Mouse (Mus musculus) midbrain, embryonic 11.5 days (tissue): ENCODE measurements around the gene Peak1. TPM values are rescaled to one million over a fixed set of nuclear protein-coding genes. Genes with fewer than 3 reads are reported as not detected.

ENCODE experiments used
- ATAC-seq: fragments of 200-750 bp; cut with Nextera tagmentation; 2 replicates; pipeline ENCODE4 v1.8.0; 2017; ENCODE audit warnings: moderate TSS enrichment, moderate library complexity; ENCODE audit not compliant: low FRiP score
- DNase-seq: peaks from one replicate; pipeline ENCODE4 v3.0.0; 2015; ENCODE audit warnings: low spot score; ENCODE audit errors: missing footprints
- H3K27ac ChIP-seq: fragments of 300-500 bp; sonication (generic); 2 replicates; pipeline ENCODE4 v1.5.1; 2014; ENCODE audit warnings: low read depth, low read length
- H3K27me3 ChIP-seq: fragments of 300-500 bp; sonication (generic); 2 replicates; pipeline ENCODE4 v1.6.1; 2014; ENCODE audit warnings: mild to moderate bottlenecking, low read length, moderate library complexity, mixed read lengths; ENCODE audit not compliant: control insufficient read depth, insufficient read depth
- H3K36me3 ChIP-seq: fragments of 300-500 bp; sonication (generic); 2 replicates; pipeline ENCODE4 v1.6.1; 2014; ENCODE audit warnings: mild to moderate bottlenecking, low read length, moderate library complexity, mixed read lengths; ENCODE audit not compliant: control insufficient read depth, insufficient read depth
- H3K4me1 ChIP-seq: fragments of 300-500 bp; sonication (generic); 2 replicates; pipeline ENCODE4 v1.6.1; 2014; ENCODE audit warnings: low read length; ENCODE audit not compliant: control insufficient read depth, insufficient read depth
- H3K4me2 ChIP-seq: fragments of 300-500 bp; sonication (generic); 2 replicates; pipeline ENCODE4 v1.6.1; 2014; ENCODE audit warnings: mild to moderate bottlenecking, moderate library complexity
- H3K4me3 ChIP-seq: fragments of 300-500 bp; sonication (generic); 2 replicates; pipeline ENCODE4 v1.5.1; 2014; ENCODE audit warnings: low read depth, low read length
- H3K9ac ChIP-seq: fragments of 300-500 bp; sonication (generic); 2 replicates; pipeline ENCODE4 v1.6.1; 2014; ENCODE audit warnings: low read length
- H3K9me3 ChIP-seq: fragments of 300-500 bp; sonication (generic); 2 replicates; pipeline ENCODE4 v1.6.1; 2016; ENCODE audit warnings: low read length; ENCODE audit not compliant: control insufficient read depth
- WGBS: fragments of 180-500 bp; shearing (Covaris S2); extraction: QIAGEN DNeasy Blood & Tissue Kit; methylation state at CpG from one replicate; pipeline ENCODE4 v1.1.7; 2014; 5-methylcytosine and 5-hydroxymethylcytosine counted together
- polyA plus RNA-seq: library from polyadenylated mRNA; unstranded; fragments of >200 nt; fragmentation: Nextera tagmentation; extraction: Ambion mirVana; gene quantifications from 2 replicates; pipeline ENCODE4 v1.2.1, GENCODE M21; 2014

Gene Peak1
- polyA plus RNA-seq, 1 experiment from 2014 or later: 4.4 TPM

- H3K27me3 ChIP-seq: no peaks in the 10 kb centered on the region
- peak; percentile 65 for DNase-seq
- no peak overlapping the region for H3K4me3 ChIP-seq
- no peak overlapping the region for H3K27ac ChIP-seq
- no peaks in the 10 kb centered on the region for H3K36me3 ChIP-seq
- 83% methylated on average over 6 of the region's 6 CpGs for WGBS
- no peak overlapping the region for H3K4me2 ChIP-seq
- no peak overlapping the region for H3K9ac ChIP-seq
- peaks cover 5% of the 10 kb centered on the region for H3K9me3 ChIP-seq
- ATAC-seq: no peak
- no peaks in the 10 kb centered on the region for H3K4me1 ChIP-seq
These were observed 162.0 kb downstream of the Peak1 start for GRCm38 (mm10) chr9:56255676-56256432.

- whole genome bisulfite sequencing: 90% methylated on average over 8 of the region's 8 CpGs
- Histone ChIP-seq H3K27ac (no peak overlapping the region), H3K9me3 (no peaks in the 10 kb centered on the region), H3K36me3 (no peaks in the 10 kb centered on the region), H3K9ac (no peak overlapping the region), H3K4me3 (no peak overlapping the region), H3K4me1 (no peaks in the 10 kb centered on the region), H3K4me2 (no peak overlapping the region), H3K27me3 (no peaks in the 10 kb centered on the region)
- DNase-seq (no peak), ATAC-seq (no peak)
These were observed 173.5 kb downstream of the Peak1 start for GRCm38 (mm10) chr9:56244336-56244735.

DNA sequence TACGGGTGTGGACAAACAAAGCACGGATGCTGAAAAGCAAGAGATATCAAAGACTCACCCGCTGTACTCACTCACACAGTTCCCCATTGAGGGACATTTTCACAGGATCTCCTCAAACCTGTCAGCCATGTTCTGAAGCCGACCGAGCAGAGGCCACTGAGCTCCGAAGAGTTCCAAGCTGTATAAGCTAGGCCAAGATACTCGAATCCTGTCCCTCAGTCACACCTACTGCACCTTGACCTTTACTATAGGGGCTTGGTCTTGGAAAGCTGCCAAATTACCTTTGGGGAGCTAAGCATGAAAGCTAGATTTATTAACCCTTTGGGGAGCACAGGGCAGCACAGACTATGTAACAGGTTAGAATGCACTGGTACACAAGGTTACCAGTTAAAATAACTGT lies 174.0 kb downstream of the Peak1 start:
- Histone ChIP-seq H3K27ac (no peak overlapping the region), H3K36me3 (no peaks in the 10 kb centered on the region), H3K9ac (no peak overlapping the region), H3K4me2 (no peak overlapping the region), H3K4me3 (no peak overlapping the region), H3K4me1 (no peaks in the 10 kb centered on the region), H3K27me3 (no peaks in the 10 kb centered on the region), H3K9me3 (no peaks in the 10 kb centered on the region)
- 92% methylated on average over 7 of the region's 7 CpGs for WGBS
- ATAC-seq: no peak
- DNase-seq: no peak

- Histone ChIP-seq H3K9ac (no peak overlapping the region), H3K4me3 (no peak overlapping the region), H3K36me3 (no peaks in the 10 kb centered on the region), H3K9me3 (no peaks in the 10 kb centered on the region), H3K4me1 (no peaks in the 10 kb centered on the region), H3K27me3 (no peaks in the 10 kb centered on the region), H3K27ac (no peak overlapping the region), H3K4me2 (no peak overlapping the region)
- WGBS: 76% methylated on average over 3 of the region's 3 CpGs
- no peak for ATAC-seq
- DNase-seq: no peak
These were observed 175.2 kb downstream of the Peak1 start for GRCm38 (mm10) chr9:56242686-56243085.

DNA sequence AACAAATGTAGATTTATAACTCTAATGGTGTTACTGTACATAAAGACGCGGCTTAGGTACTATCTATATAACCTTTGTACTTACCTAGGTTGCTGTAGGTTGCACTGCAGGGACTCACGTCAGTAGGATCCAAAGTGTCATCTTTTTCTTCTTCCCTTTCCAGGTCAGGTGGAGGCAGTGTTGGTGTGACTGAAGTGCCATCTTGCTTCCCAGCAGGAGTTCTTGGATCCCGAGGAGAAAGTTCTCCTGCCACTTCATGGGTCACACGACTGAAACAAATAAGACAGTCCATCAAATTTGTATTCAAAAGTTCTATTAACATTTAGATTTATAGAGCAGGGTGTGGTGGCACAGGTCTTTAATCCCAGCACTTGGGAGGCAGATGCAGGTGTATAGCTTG lies 176.8 kb downstream of the Peak1 start:
- H3K4me1 ChIP-seq: no peaks in the 10 kb centered on the region
- WGBS: 85% methylated on average over 5 of the region's 5 CpGs
- H3K9ac ChIP-seq: no peak overlapping the region
- no peaks in the 10 kb centered on the region for H3K36me3 ChIP-seq
- H3K9me3 ChIP-seq: no peaks in the 10 kb centered on the region
- no peak overlapping the region for H3K27ac ChIP-seq
- DNase-seq: no peak
- no peak overlapping the region for H3K4me3 ChIP-seq
- no peak overlapping the region for H3K4me2 ChIP-seq
- no peak for ATAC-seq
- H3K27me3 ChIP-seq: no peaks in the 10 kb centered on the region

DNA sequence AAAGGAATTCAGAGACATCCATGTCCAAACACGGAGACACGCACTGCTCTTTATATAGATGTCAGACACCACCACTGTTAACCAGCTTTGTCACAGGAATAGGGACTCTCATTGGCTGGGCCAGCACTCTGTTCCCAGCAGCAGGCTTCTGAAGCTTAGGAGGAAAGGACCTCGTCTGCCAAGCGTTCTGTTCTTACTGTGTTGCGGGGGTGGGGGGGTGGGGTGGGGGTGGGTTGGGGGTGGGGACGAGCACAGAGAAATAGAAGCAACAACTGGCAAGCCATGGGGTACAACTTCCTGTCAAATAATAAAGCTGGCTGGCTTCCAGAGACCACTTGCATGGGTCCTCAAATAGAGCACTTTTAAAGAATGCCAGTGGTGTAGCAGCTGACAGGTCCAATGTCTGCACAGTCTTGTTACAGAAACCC lies 182.0 kb downstream of the Peak1 start:
- no peaks in the 10 kb centered on the region for H3K27me3 ChIP-seq
- ATAC-seq (no peak), DNase-seq (peak; percentile 75)
- H3K36me3 ChIP-seq: no peaks in the 10 kb centered on the region
- H3K4me2 ChIP-seq: no peak overlapping the region
- H3K9me3 ChIP-seq: no peaks in the 10 kb centered on the region
- H3K27ac ChIP-seq: no peak overlapping the region
- H3K4me3 ChIP-seq: no peak overlapping the region
- 44% methylated on average over 6 of the region's 6 CpGs for WGBS
- no peak overlapping the region for H3K9ac ChIP-seq
- no peaks in the 10 kb centered on the region for H3K4me1 ChIP-seq

DNA sequence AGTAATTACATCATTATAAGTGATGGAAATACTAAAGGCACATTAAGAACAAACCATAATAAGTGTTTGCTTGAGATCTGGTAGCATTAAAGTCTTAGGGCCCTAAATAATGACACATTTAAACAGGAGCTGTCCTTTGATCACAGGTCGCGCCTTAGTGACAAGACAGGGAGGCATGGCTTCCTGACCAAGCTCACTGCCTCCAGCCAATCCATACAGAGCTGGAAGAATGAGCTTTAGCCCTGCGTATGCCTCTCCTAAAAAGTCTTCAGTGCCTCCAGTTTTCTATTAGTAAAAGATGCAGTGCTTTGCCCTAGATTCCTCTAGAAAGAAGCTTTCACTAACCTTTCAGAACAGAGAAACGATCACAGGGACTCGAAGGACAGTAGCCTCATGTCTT lies 182.6 kb downstream of the Peak1 start:
- H3K4me2 ChIP-seq: no peak overlapping the region
- no peaks in the 10 kb centered on the region for H3K4me1 ChIP-seq
- H3K4me3 ChIP-seq: no peak overlapping the region
- H3K27ac ChIP-seq: no peak overlapping the region
- WGBS: 71% methylated on average over 5 of the region's 5 CpGs
- no peaks in the 10 kb centered on the region for H3K9me3 ChIP-seq
- ATAC-seq (no peak), DNase-seq (peak; percentile 60)
- no peaks in the 10 kb centered on the region for H3K27me3 ChIP-seq
- no peak overlapping the region for H3K9ac ChIP-seq
- no peaks in the 10 kb centered on the region for H3K36me3 ChIP-seq

- Histone ChIP-seq H3K4me2 (no peak overlapping the region), H3K4me3 (no peak overlapping the region), H3K36me3 (no peaks in the 10 kb centered on the region), H3K27me3 (no peaks in the 10 kb centered on the region), H3K9ac (no peak overlapping the region), H3K27ac (no peak overlapping the region), H3K4me1 (no peaks in the 10 kb centered on the region), H3K9me3 (no peaks in the 10 kb centered on the region)
- WGBS: 89% methylated on average over 3 of the region's 3 CpGs
- peak; percentile 85 for DNase-seq
- no peak for ATAC-seq
These were observed 183.3 kb downstream of the Peak1 start for GRCm38 (mm10) chr9:56234561-56234960.

DNA sequence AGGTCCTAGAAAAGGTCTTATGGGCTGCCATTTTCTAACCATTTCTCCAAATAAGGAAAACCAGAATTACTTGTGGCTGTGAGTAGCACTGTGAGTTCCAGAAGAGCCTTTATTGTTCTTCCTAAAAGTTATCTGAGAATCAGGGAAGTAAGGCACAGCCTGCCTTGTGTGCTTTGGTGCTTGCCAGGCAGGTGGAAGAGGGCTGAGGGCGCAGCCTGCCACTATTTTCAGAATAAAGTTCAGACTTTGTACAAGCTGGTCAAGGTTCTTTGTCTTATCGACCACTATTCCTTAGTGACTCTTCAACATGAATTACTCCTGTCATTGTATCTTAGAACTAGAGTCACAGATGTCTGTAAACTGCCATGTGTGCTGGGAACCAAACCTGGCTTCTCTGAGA lies 184.6 kb downstream of the Peak1 start:
- no peak for ATAC-seq
- no peak overlapping the region for H3K9ac ChIP-seq

More for the DNA sequence above, 184.6 kb downstream of the Peak1 start:
- Histone ChIP-seq H3K27me3 (no peaks in the 10 kb centered on the region), H3K4me1 (no peaks in the 10 kb centered on the region), H3K36me3 (no peaks in the 10 kb centered on the region), H3K27ac (no peak overlapping the region), H3K4me3 (no peak overlapping the region), H3K4me2 (no peak overlapping the region), H3K9me3 (no peaks in the 10 kb centered on the region)
- WGBS: 89% methylated on average over 2 of the region's 2 CpGs
- DNase-seq: no peak
